Mouse (Mus musculus) 416B (cell line): ENCODE results near the gene Ndufs2.

Source experiments
- DNase-seq: peaks from one replicate; pipeline ENCODE4 v3.0.0; 2011; ENCODE audit warnings: low read depth

The Ndufs2 gene

GRCm38 (mm10) chr1:171250680-171251593 lies at the start of gene Ndufs2:
Gene Ndufs2 (minus strand): TSS chr1:171251388.
- DNase-seq = no peak

- DNase-seq = no peak
These were observed 47.0 kb upstream of the Ndufs2 start for GRCm38 (mm10) chr1:171298226-171298625.

DNA sequence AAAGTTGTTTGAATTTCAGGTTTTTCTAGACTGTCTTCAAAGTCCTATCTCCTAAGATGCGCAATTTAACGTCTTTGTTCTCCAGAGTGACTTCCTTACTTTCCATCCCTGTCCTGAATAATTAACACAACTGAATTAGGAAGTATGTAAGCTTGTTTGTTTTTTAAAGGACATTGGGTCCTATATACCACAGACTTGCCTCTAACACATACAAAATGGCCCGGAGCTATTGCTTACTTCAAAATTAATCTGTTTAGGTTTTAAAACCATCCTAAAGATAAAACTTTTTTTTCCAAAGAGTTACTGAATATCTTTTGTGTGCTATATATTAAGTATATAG lies 43.8 kb upstream of the Ndufs2 start:
- no peak for DNase-seq

- peak; percentile 96 for DNase-seq
These were observed 43.3 kb upstream of the Ndufs2 start, which contains the start of gene Ufc1 for GRCm38 (mm10) chr1:171294298-171295062. Gene Ufc1 (minus strand): TSS chr1:171295024.

- DNase-seq = peak; percentile 66
These were observed 42.7 kb upstream of the Ndufs2 start for GRCm38 (mm10) chr1:171293906-171294297.

DNA sequence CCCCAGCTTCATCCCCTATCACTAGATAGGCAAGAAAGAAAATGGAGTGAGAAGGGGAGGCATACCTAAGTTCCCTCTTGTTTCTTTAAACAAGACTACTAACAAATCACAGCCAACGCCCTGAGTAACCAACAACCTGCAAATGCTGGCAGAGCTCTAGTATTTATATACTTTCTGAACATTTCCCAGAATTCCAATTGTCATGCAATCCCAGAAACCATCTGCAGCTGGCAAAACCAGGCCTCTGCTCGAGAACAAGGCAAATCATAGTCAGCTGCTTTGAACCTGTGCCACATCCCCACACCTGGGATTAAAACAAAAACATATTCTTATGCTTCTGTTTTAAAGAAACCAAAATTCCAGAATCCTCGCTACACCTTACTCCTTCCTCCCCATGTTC lies 42.2 kb upstream of the Ndufs2 start:
- no peak for DNase-seq

DNA sequence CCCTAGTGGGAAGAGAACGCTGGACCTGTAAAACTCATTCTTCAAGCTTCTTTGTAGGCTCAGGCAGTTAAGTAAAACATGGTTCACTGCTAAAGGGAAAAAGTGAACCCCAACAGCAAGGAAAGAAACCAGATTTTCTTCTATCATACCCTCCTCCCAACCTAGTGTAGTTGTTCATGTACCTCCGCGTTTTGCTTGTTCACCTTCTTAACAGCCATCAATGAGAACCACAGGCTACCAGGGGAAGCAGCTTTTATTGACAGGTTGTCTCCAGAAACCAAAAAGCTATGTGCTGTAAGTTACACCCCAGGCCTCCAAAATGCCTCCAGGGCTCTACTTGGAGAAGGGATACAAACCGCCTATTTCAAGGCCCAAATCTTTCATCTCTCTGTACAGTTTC lies 37.1 kb upstream of the Ndufs2 start:
- DNase-seq = no peak

- DNase-seq = peak; percentile 89
These were observed 36.2 kb upstream of the Ndufs2 start, which contains the start of gene Usp21 for GRCm38 (mm10) chr1:171287136-171288081. Gene Usp21 (minus strand): TSS chr1:171287991.

GRCm38 (mm10) chr1:171286517-171286916 lies 35.3 kb upstream of the Ndufs2 start:
- no peak for DNase-seq

GRCm38 (mm10) chr1:171285096-171285892 lies 34.1 kb upstream of the Ndufs2 start:
- DNase-seq = no peak

DNA sequence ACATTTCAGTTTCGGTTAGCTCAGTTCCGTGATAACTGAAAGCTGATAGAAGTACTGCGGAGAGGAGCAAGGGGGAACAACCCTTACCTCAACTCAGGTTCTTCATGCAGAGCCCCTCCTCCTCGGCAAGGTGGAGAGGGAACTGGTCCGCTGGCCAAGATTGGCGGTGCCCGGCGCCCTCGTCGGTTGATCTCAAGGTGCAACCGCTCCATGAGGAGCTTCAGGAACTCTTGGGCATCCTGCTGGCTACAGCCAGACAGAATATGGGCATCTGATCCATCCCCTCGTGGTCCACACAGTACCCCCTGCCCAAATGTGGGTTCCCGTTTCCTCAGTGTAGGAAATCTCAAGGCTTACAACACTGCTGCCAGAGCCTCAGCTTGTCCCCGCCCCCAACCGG lies 33.3 kb upstream of the Ndufs2 start:
- no peak for DNase-seq

DNA sequence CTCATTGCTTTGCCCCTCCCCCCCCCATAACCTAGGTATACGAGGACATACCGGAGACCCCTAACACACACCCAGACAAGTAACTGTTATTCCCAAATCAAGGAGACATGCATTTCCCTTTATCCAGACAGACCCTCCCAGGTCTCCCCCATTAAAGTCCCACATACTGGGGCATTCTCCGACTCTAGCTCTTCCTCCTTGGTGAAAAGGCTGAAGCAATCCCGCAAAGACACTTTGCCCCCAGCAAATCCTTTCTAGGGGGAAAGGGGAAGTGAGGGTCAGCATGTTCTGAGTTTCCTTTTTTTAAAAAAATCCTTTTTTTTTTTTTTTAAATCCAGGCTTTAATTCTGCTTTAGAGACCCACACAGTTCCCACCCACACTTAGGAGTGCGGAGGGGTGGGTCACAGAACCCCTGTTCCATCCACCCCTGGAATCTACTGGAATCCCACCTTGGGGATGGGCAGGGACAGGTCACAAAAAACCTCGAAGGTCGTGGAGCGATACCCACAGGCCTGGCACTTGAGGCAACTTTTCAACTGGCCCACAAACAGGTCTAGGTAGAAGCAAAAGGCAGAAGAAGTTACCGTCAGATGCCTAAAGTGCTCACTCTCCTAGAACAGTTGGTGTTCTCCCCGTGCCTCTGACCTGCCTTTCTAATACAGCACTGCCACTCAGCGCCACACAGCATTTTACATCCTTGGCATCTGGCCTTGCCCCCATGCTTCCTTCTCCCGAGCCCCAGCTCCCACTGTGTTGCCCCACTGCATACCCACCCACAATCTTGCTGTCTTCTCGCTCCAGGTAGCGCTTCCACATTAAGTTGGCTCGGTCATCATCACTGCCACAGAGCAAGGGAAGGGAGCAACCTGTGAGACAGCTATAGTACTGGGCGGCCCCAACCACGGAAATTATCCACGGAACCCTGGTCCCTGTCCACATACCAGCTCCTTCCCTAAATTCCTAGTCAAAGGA lies 32.3 kb upstream of the Ndufs2 start:
- DNase-seq = no peak

DNA sequence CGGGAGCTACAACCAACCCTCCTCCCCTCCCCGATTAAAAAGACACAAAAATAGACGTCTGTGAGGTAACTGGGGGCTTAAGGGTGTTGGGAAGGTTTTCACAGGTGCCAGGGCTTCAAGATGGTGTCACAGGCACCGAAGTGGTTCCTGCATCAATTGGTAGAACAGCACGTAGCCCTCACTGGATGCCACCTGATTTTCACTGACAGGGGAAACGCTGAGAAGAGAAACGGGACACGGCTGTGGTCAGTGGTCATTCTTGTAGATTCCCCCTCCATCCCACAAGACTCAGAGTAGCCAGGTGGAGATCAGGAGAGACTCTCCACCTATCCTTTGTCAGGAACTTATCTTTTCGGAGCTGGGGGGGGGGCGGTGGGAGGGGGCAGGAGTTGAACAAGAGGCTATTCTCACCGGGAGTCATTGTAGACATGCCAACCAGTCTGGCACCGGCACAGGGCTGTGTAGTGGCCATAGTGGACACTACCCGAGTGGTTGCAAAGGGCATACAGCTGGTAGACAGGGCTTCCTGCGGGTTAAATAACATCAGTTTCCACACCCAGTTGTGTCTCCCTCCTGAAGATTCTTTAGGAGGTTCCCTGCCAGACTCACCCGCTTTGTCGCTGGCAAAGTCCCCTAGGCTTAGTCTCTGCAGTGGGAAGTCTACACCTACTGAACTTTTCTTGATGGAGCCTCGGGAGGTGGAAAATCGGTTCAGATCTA lies 31.1 kb upstream of the Ndufs2 start:
- no peak for DNase-seq

- peak; percentile 86 for DNase-seq
These were observed 30.3 kb upstream of the Ndufs2 start for GRCm38 (mm10) chr1:171281528-171281923.

DNA sequence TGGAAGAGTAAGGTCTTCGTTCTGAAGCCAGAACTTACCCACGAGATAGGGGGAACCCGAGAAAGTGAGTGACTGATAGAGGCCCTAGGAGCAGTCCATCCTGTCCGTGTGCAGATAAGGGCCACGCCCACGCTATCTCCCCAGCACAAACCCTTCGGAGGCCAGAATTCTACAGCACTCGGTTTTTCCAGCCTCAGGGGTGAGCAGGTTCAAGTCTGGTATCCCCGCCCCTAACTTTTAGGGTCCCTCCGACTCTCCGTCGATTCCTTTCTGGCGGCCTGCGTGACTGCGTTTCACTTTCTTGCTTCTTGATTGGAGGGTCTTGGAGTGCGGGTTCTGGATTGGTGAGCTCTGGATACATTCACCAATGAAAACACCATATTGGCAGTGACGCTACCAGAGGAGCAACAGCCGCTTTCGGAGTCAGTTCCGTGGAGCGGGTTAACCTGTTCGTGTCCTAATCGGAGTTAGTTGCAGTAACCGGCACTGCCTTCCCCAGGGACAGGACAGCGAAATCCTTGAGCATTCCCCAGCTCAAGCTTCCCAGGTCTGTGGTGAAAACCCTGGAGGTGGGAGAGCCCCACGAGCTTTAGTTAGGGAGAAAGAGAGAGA lies 29.8 kb upstream of the Ndufs2 start, which contains the start of gene Ppox:
Gene Ppox (minus strand): TSS at position 271 of the 612 bp plus-strand sequence.
- DNase-seq = peak; percentile 99

GRCm38 (mm10) chr1:171280250-171280915 lies 29.2 kb upstream of the Ndufs2 start:
- DNase-seq = no peak

GRCm38 (mm10) chr1:171279721-171280120 lies 28.5 kb upstream of the Ndufs2 start:
- DNase-seq = no peak
